Mouse (Mus musculus) brain, embryonic 14.5 days (tissue): ENCODE measurements around the gene Ctrl.

Experiments used
- CTCF ChIP-seq: fragments of 200-500 bp; IDR thresholded peaks from 2 replicates; pipeline ENCODE4 v1.5.1; 2012; ENCODE audit warnings: inconsistent platforms, mild to moderate bottlenecking, moderate library complexity, borderline replicate concordance; ENCODE audit not compliant: insufficient read depth, insufficient read length; ENCODE audit errors: extremely low read depth
- POLR2A ChIP-seq: fragments of 200-500 bp; IDR thresholded peaks from 2 replicates; pipeline ENCODE4 v1.6.1; 2012; ENCODE audit warnings: mild to moderate bottlenecking, inconsistent platforms, borderline replicate concordance; ENCODE audit not compliant: poor library complexity, insufficient read depth, insufficient read length, severe bottlenecking; ENCODE audit errors: extremely low read depth

DNA sequence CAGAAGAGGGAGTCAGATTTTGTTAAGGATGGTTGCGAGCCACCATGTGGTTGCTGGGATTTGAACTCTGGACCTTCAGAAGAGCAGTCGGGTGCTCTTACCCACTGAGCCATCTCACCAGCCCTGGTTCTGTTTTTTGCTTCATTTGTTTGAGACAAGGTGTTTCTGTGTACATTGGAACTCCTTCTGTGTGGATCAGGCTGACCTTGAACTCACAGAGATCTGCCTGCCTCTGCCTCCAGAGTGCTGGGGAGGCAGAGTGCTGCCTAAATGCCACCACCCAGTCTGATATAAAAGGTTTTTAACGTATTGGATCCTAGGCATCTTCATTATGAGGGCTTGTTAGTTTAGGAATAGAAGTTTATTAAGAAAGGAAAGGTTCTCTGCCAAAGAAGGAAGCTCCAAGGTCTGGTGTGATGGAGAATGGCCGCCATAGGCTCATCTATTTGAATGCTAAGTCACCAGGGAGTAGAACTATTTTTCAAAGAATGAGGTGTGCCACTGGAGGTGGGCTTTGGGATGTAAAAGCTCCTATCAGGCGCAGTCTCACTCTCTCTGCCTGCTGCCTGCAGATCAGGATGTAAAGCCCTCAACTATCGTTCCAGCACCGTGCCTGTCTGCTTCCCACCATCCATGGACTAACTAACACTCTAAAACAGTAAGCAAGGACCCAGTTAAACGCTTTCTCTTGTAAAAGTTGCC lies 37.5 kb upstream of the Ctrl start:
- TF ChIP-seq CTCF (no peak), POLR2A (no peak)
